Mouse (Mus musculus): Measurements from ENCODE around the gene Fancc.

Gene Fancc

GRCm38 (mm10) chr13:63246332-63246940, 250.6 kb downstream of the Fancc start:
- no peak for DNase-seq (ENCODE audit: low spot score in 2 of 2)

- no peak for DNase-seq (ENCODE audit: low spot score in 2 of 2)
Observed at GRCm38 (mm10) chr13:63245812-63246211, 251.3 kb downstream of the Fancc start.

- no peak for DNase-seq (ENCODE audit: low spot score in 2 of 2)
Observed at GRCm38 (mm10) chr13:63245218-63245617, 251.9 kb downstream of the Fancc start.

GRCm38 (mm10) chr13:63244425-63244824, 252.7 kb downstream of the Fancc start:
- DNase-seq (ENCODE audit: low spot score in 2 of 2): no peak

DNA sequence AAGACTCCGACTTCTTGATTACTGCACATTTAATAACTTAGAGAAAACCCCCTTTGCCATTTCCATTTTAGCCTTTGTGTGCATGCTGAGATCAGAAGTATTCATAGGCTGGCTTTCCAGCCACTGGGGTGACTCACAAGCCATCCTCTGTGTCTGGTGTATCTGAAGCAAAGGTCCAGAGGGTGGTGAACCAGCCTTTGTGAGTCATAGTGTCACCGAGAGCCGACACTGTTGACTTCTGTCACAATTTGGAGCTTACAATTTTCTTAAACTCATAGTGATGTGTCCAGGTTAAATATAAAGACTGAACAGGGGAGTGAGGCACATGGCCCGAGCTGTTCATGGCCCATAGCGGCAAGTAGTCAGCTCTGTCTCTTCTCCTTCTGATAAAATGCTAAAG, 253.5 kb downstream of the Fancc start:
- DNase-seq (ENCODE audit: low spot score in 2 of 2): no peak

DNA sequence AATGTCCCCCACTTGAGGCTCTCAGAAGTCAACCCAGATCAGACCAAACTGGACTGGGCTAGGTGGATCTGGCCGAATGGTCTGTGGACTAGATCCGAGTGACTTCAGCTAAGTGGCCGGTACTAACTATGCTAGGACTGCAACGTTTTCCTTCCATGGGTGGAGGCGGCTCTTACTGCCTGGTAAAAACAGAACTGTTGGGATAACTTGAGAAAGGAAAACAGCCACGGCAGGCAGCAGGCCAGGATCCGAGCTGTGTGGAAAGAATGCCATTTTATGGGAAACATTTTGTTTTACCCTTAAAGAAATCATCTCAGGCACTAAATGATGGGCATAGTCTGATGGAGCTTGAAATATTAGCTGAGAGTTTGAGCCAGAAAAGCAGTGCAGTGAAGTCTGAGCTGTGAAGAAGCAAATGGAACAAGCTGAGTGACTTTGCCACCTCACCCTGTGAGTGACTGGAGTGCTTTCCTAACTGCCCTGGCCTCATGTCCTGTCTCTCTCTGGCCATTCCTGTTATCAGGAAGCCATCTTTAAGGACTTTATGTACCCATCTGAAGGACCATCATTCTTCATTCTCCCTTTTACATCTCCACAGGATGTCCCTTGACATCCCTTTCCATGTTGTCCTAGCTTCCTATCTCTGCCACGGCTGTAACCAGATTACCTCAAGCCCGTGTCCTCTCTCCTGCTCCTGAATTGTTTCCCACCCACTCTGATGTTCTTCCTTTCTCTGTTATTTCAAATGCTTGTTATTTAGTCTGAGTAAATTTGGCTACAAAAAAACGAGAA, 254.5 kb downstream of the Fancc start:
- no peak for DNase-seq (ENCODE audit: low spot score in 2 of 2)

DNA sequence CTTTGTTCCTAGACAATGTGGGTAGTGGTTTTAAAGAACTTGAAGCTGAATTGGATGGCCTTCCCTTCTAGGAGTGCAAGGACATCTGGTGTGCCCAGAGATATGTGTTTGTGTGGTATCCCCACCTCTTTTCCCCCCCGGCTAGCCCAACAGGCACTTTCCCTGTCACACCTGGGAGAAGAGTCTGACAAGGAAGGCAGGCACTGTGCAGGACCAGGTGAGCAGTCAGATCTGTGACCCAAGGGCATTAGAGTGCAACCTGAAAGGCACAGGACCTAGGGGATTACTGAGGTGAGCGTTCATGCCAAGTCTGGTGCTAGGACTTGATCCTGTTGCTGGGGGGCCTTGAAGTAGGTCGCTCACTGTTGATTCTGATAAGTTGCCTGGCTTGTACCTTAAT, 255.4 kb downstream of the Fancc start:
- DNase-seq (ENCODE audit: low spot score in 2 of 2): no peak

GRCm38 (mm10) chr13:63240835-63241234, 256.2 kb downstream of the Fancc start:
- DNase-seq (ENCODE audit: low spot score in 2 of 2): no peak

- DNase-seq (ENCODE audit: low spot score in 2 of 2): peak; percentile 67 to 73
Observed at GRCm38 (mm10) chr13:63239877-63240671, 257.0 kb downstream of the Fancc start.

- DNase-seq (ENCODE audit: low spot score in 2 of 2): no peak
Observed at GRCm38 (mm10) chr13:63239301-63239804, 257.7 kb downstream of the Fancc start.

DNA sequence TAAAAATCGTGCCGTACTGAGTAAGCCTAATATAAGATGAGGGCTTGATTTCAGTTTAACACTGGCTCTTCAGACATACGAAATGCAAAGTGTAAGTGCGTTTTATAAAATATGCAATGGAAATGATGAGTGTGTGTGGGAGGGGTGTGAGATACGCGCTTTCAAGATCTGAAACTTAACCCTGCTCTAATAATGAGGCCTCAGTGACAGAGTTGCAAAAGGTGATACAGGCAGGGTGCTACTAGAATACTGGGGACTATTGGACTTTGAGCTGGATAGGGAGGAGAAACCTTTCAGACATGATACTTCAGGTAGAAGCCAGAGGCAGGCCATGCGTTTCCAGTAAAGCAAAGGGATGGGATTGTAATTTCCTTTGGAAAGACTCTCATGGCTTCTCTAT, 259.0 kb downstream of the Fancc start:
- no peak for DNase-seq (ENCODE audit: low spot score in 2 of 2)

GRCm38 (mm10) chr13:63236159-63236893, 260.8 kb downstream of the Fancc start:
- no peak for DNase-seq (ENCODE audit: low spot score in 2 of 2)

GRCm38 (mm10) chr13:63235551-63235950, 261.5 kb downstream of the Fancc start:
- no peak for DNase-seq (ENCODE audit: low spot score in 2 of 2)
